Mouse (Mus musculus): ENCODE data around the gene Eps8.

GRCm38 (mm10) chr6:137492582-137492981, 162.1 kb downstream of the Eps8 start:
- TF ChIP-seq POLR2A (IDR thresholded peaks at IDR 0.05; ENCODE audit: borderline replicate concordance, extremely low read depth, low read depth, low read length) = no peak
- TF ChIP-seq CTCF (IDR thresholded peaks at IDR 0.05; ENCODE audit: insufficient read depth, low read length) = no peak

Measured in lung, adult 2 months (tissue).